Mouse (Mus musculus): Measurements from ENCODE around the gene Gm2115.

The Gm2115 gene

DNA sequence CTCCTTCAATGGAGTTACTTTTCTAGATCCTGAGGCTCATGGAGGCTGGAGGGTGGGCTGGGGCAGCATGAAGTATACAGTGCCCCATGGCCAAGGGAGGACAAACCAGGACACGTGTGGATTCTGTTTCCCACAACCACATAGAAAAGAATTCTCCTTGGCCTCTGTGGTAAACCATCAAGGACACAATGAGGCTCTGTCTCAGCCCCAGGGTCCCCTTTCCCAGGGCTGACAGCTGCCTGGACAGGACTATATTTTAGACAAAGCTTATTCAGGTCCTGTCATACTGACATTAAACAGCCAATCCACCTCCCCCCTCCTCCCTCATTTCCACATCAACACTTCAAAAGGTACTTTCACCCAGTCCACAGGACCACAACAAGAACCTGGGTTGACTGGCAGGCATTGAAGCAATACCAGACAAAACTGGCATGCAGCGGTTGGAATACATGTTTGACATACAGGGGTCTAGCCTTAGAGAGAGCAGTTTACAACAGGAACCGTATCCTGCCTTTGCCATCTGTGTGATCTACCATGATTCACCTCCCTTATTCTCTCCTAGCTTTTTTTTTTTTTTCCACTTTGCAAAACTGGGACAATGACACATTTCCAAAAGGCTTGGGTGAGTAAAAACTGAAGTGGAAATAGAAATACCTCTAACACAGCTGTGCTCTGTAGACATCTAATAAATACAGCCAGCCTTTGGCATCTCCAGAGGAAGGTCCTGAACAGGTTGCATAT lies 57.8 kb downstream of the Gm2115 start:
- no peak for DNase-seq

DNA sequence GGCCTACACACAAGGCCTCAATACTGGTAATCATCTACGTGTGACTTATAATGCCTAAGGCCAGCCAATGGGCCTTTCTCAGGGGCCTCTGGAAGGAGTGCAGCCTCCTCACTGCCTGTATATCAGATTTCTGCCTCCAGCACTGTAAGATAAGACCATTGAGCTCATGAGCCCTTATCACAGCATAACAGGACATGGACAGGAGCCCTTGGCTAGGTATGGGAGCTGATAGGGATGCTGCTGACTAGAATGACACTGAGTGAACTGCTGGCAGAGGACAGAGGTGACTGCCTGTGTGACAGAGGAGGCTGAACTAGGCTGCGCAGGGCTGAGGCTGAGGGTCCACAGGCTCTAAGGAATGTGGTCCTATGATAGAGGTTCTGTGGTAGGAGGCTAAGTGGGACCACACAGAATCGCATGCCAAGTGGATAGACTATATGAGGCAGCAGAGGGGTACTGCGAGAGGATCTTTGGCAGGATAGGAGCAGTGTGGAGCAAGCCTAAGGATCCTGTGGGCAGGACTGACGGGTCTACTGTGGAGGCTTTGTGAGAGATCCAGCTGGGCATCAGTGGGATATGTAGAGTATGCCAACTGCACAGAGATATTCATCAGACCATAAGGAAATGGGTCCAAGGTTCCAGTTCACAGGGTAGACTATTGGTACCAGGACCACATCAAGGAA lies 58.5 kb downstream of the Gm2115 start:
- no peak for DNase-seq

DNA sequence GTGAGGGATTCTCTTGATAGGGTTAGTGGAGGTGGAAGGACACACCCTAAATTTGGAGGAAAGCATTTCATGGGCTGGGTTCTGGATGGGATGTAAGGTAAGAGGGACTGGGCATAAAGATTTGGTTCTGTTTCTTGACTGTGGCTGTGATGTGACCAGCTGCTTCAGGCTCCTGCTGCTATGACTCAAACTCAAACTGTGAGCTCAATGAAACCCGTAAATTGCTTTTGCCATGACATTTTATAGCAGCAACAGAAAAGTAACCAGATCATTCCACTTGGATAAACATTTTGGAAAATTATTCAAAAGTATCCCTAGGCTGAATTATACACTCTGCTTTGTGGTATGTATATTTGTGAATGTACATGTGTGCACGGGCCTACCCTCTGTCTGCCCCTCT lies 61.9 kb downstream of the Gm2115 start:
- no peak for DNase-seq

GRCm38 (mm10) chr7:84591347-84591746 lies 62.6 kb downstream of the Gm2115 start:
- DNase-seq = no peak

GRCm38 (mm10) chr7:84594087-84594916 lies 65.5 kb downstream of the Gm2115 start:
- DNase-seq = peak in 1 of 2 experiments; percentile 36

DNA sequence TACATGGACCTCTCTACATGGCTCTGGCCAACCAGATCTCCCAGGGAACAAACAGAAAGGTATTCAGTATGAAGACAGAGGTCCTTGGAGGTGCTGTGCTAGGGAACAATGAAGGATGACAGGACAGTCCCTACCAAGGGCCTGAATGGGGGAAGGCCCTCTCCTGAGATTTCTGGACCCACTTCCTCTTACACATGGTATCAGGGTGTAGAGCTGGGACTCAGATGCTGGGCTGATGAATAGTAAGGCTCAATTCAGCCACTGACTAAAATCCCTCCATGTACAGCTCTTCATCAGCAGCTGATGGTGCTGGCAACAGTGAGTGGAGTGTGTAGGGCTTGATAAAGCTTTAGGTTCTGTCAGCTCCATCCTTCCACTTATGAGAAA lies 66.2 kb downstream of the Gm2115 start:
- no peak for DNase-seq

DNA sequence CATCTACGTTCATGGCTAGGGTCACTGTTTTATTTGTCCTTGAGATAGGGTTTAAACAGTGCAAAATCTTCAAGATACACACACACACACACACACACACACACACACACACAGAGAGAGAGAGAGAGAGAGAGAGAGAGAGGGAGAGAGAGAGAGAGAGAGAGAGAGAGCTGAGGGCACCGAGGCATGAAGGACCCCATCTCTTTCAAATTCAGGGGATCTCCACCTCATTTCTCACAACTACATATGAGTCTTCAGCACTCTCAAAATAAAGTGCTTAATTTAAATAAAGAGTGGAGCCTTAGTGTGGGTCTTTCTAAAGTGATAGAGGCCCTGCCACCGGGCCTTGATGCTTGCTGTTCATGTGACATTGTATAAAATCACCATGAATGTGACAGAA lies 67.2 kb downstream of the Gm2115 start:
- DNase-seq = no peak

DNA sequence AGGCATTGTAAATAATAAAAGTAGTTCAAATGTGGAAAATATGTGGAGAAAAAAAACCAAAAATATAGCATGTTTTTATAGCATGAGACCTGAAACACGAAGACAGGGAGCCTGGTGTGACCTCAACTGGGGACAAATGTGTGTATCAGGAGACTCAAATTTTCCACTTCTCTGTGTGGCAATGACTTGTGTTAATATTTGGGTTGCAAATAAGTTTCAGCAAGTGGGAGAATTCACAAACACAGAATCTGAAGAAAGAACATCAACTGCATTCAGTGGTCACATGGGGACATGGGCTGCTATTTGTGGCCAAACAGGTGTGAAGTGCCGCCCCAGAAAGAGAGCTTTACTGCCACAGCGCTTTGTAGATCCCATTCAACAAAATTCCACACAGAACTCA lies 67.9 kb downstream of the Gm2115 start:
- no peak for DNase-seq

DNA sequence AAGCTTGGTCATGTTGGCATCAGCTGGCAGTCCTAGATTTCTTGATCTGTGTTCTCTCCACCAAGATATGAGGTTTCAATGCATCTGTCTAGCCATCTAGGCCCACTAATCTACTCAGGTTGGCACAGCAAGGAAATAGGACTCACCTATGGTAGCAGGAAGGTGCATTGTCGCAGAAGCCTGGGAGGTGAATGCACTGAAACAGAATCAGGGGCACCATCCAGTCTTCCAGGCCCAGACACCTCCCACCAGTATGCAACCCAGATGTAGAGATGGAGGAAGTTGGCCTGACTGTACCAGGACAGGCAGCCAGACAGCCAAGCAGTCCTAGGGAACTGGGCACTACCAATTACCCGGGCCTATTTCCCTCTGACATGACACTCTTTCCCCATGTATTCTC lies 71.9 kb downstream of the Gm2115 start:
- DNase-seq = no peak

DNA sequence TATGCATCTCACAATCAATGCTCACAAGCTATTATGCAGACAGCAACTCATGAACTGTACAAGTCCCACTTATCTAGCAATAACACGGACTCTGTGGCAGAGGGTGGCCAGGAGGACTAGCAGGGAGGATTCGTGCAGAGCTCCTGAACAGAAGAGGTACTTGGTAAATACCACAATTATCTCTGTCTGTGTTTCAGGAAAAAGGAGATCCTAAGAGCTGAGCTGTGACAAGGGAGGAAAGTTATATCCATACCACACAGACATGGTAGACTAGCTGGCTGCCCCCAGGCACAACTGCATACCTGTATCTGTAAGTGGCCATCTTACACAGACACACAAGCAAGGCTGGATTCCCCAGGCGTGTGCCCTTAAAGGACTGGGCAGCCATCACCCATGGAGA lies 72.6 kb downstream of the Gm2115 start:
- no peak for DNase-seq

- DNase-seq = no peak
Observed at GRCm38 (mm10) chr7:84604501-84604900, 75.7 kb downstream of the Gm2115 start.

DNA sequence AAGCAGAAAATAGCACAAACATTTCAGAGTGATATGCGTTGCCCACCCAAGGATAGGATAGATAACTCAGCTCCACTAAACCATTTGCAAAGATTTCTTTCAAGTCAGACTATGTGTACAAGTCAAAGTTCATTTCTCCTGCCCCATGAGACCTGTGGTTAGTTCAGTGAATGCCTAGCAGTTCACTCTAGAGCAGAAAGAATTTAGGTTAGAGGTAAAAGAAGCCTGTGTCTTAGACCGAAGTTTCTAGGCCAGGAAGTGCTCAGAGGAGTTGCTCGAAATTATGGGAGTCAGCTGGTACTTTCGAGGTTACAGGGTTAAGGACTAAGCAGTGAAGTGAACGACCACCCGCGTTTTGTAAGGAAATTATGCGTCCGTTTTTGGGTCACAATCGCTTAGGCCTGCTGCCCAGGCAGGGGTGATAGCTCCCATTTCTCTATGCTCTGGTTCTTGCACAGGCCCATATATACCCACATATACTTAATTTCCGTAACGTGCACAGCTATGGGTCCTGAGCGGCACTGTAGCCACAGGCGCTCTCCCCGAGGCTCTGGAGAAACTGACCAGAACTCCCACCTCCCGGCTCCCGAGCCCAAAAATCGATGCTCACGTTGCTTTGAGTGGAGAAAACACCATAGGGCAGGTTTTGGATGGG lies 76.4 kb downstream of the Gm2115 start:
- peak in 1 of 2 experiments; percentile 24 for DNase-seq

GRCm38 (mm10) chr7:84605704-84606292 lies 77.0 kb downstream of the Gm2115 start:
- peak; percentile 86 to 90 for DNase-seq

- DNase-seq = peak in 1 of 2 experiments; percentile 60
Observed at GRCm38 (mm10) chr7:84606293-84606749, 77.6 kb downstream of the Gm2115 start, which contains the start of gene Fah. Gene Fah, minus strand, starts transcription at chr7:84606722.

DNA sequence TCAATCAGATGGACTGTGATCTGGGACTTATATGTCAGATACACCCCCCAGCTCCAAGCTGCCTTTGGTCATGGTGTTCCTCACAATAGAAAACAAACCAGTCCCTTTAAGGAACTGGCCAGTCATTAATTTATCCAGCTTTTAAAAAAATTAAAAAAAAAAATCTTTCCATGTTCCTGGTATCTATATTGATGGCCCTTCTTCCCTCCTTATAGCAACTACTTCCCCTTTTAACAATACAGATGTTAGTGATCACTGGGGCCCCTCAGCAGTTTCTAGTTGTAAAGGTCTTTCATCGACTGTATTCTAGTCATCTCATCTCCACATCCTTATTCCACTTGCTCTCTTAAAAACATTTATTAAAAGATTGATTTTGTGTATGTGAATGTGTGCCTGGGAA lies 82.9 kb downstream of the Gm2115 start:
- no peak for DNase-seq

GRCm38 (mm10) chr7:84612445-84612844 lies 83.7 kb downstream of the Gm2115 start:
- DNase-seq = no peak

GRCm38 (mm10) chr7:84618951-84619350 lies 90.2 kb downstream of the Gm2115 start:
- no peak for DNase-seq

GRCm38 (mm10) chr7:84620956-84621355 lies 92.2 kb downstream of the Gm2115 start:
- no peak for DNase-seq

DNA sequence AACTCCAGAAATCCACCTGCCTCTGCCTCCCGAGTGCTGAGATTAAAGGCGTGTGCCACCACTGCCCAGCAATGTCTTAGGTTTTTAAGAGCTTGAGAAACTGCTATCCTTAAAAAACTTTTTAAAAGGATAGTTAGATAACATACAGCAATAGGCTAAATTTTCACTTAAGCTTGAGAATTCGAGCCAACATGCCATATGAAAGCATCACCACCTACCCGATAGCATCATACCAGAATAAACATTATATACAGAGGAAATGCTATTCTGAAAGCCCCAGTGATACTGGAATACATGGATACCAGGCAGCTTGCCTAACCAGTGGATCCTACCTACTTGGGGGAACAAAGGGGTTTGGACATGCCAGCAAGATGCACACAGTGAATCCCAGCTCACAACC lies 95.0 kb downstream of the Gm2115 start:
- DNase-seq = no peak

GRCm38 (mm10) chr7:84631878-84632277 lies 103.1 kb downstream of the Gm2115 start:
- DNase-seq = no peak
